Mouse (Mus musculus): ENCODE measurements around the gene Sinhcaf. TPM values are rescaled to one million over a fixed set of nuclear protein-coding genes. Genes with fewer than 3 reads are reported as not detected.
"Not testable (repeated sequence)": the region's sequence is repeated elsewhere in the genome, so short reads cannot be mapped to it uniquely, and the experiment has no call there.

Sinhcaf gene
- polyA plus RNA-seq, 1 experiment = 13.1 TPM

DNA sequence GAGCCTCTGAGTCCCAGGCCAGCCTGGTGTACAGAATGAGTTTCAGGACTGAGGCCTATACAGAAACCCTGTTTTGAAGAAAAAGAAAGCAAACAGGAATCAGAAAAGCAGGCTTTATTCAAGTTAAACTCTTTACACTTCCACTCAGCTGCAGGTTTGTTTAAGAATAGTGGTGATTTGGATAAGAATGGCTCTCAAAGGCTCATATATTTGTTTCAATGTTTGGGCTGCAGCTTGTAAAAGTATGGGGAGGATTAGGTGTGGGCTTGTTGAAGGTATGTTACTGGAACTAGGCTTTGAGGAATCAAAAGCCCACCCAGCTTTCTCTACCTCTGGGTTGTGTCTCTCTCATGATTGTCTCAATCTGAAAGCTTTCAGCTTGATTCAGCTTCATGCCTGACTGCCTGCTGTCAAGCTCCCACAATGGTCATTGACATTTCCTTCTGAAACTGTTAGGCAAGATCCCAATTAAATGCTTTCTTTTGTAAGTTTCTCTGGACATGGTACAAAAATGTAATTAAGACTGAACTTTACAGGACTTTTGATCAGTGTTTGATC is 27.3 kb downstream of the Sinhcaf start:
- Histone ChIP-seq H3K27me3 (replicated peaks) (no peaks in the 10 kb centered on the region), H3K9me3 (no peaks in the 10 kb centered on the region), H3K4me3 (replicated peaks) (no peak overlapping the region), H3K36me3 (replicated peaks; ENCODE audit: low read length) (peaks cover 33% of the 10 kb centered on the region), H3K4me1 (0 out of 2 replicates have a peak, but pooled peaks cover 3% of the 10 kb centered on the region)
- no peak for TF ChIP-seq GATA1 (IDR thresholded peaks at IDR 0.05; ENCODE audit: borderline replicate concordance, low read length)
- TF ChIP-seq FLI1 (IDR thresholded peaks at IDR 0.05; ENCODE audit: low read length) = no peak

DNA sequence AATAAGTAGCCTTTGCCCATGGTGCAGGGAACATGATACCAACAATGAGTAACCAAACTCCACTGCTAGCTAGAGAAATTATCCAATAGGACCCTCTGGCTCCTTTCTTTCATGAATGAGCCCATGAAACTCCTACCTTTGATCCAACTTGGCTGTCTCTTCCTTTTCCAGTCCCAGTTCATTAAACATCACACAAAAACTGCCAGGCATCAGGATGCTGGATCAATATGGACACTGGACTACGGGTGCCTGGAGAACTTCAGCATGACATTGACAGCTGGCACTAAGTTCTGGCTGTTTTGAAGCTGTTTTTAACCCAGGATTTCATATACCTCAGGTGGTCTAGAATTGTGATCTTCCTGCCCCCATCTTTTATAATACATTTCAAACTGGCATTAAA is 28.6 kb downstream of the Sinhcaf start:
- Histone ChIP-seq H3K36me3 (replicated peaks; ENCODE audit: low read length) (peaks cover 22% of the 10 kb centered on the region), H3K27me3 (replicated peaks) (no peaks in the 10 kb centered on the region), H3K4me3 (replicated peaks) (no peak overlapping the region), H3K4me1 (peaks cover 10% of the 10 kb centered on the region; the same call in 1 of the 2 replicates), H3K9me3 (no peaks in the 10 kb centered on the region)
- TF ChIP-seq GATA1 (IDR thresholded peaks at IDR 0.05; ENCODE audit: borderline replicate concordance, low read length) = no peak
- no peak for TF ChIP-seq FLI1 (IDR thresholded peaks at IDR 0.05; ENCODE audit: low read length)

DNA sequence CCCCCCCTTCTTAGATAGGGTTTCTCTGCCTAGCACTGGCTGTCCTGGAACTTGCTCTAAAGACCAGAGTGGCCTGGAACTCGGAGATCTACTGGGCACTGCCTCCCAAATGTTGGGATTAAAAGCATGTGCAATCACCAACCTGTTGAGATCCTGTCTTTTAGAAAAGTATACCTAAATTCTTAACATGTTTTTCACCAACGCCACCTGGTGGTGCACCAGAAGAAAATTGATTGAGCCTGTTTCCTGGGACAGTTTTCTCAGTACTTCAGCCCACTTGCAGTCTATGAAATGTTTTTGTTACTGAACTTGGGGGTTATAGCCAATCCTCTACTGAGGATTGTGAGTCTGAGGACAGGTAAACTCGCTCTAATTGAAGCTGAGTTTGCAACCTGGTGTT is 29.4 kb downstream of the Sinhcaf start:
- H3K36me3 ChIP-seq (replicated peaks; ENCODE audit: low read length) = peaks cover 22% of the 10 kb centered on the region
- no peaks in the 10 kb centered on the region for H3K9me3 ChIP-seq
- TF ChIP-seq GATA1 (IDR thresholded peaks at IDR 0.05; ENCODE audit: borderline replicate concordance, low read length) = no peak
- no peak for TF ChIP-seq FLI1 (IDR thresholded peaks at IDR 0.05; ENCODE audit: low read length)
- H3K27me3 ChIP-seq (replicated peaks) = no peaks in the 10 kb centered on the region
- H3K4me1 ChIP-seq = peaks cover 10% of the 10 kb centered on the region; the same call in 1 of the 2 replicates
- no peak overlapping the region for H3K4me3 ChIP-seq (replicated peaks)

DNA sequence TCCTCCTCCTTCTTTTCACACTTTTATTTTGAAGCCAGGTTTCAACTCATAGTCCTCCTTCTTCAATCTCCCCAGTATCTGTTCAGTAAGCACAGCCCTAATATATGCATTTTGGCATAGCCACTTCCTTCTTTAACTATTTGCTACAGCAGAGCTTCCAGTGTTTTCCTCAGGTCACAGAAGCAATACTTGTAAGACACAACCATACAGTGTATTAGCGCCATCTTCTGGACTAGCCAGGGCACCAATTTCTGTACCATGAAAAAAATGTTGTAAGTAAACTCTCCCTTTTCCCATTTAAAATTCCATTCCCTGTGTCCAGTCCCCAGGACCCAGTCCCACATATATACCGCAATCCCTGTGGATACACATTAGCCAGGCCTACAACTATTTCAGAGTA is 32.3 kb downstream of the Sinhcaf start:
- H3K4me3 ChIP-seq (replicated peaks) = no peak overlapping the region
- H3K36me3 ChIP-seq (replicated peaks; ENCODE audit: low read length) = peaks cover 3% of the 10 kb centered on the region
- H3K4me1 ChIP-seq = peaks cover 18% of the 10 kb centered on the region
- no peaks in the 10 kb centered on the region for H3K27me3 ChIP-seq (replicated peaks)
- H3K9me3 ChIP-seq = no peaks in the 10 kb centered on the region
- no peak for TF ChIP-seq FLI1 (IDR thresholded peaks at IDR 0.05; ENCODE audit: low read length)
- TF ChIP-seq GATA1 (IDR thresholded peaks at IDR 0.05; ENCODE audit: borderline replicate concordance, low read length) = no peak

DNA sequence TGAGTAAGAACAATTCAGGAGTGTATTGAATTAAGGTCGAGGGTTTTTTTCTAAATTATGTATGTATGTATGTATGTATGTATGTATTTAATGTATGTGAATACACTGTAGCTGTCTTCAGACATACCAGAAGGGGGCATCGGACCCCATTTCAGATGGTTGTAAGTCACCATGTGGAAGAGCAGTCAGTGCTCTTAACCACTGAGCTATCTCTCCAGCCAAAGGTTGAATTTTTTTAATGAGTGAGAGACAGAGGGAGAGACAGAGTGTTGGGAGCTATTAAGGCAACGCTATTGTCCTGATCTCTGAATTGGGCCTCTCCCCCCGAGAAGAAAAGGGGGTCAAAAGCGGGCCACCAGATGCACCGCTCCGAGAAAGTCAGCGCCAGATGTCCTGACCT is 34.4 kb downstream of the Sinhcaf start:
- H3K27me3 ChIP-seq (replicated peaks); H3K36me3 ChIP-seq (replicated peaks; ENCODE audit: low read length); H3K4me3 ChIP-seq (replicated peaks); H3K9me3 ChIP-seq: not testable (repeated sequence)
- peaks cover 18% of the 10 kb centered on the region for H3K4me1 ChIP-seq

DNA sequence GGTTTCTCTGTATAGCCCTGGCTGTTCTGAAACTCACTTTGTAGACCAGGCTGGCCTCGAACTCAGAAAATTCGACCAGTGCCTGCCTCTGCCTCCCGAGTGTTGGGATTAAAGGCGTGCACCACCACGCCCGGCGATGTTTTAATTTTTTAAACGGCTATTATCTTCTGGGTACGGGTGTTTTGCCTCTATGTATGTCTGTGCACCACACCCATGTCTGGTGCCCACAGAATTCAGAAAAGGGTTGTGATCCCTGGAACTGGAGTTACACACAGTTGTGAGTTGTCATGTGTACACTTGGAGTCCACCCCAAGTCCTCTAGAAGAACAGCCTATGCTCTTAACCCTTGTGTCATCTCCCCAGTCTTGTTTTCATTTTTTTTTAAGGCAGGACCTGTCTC is 39.3 kb downstream of the Sinhcaf start:
- Histone ChIP-seq H3K27me3 (replicated peaks) (no peaks in the 10 kb centered on the region), H3K4me3 (replicated peaks) (no peak overlapping the region), H3K9me3 (no peaks in the 10 kb centered on the region), H3K4me1 (peaks cover 26% of the 10 kb centered on the region), H3K36me3 (replicated peaks; ENCODE audit: low read length) (no peaks in the 10 kb centered on the region)
- TF ChIP-seq FLI1 (IDR thresholded peaks at IDR 0.05; ENCODE audit: low read length) (no peak), GATA1 (IDR thresholded peaks at IDR 0.05; ENCODE audit: borderline replicate concordance, low read length) (no peak)

DNA sequence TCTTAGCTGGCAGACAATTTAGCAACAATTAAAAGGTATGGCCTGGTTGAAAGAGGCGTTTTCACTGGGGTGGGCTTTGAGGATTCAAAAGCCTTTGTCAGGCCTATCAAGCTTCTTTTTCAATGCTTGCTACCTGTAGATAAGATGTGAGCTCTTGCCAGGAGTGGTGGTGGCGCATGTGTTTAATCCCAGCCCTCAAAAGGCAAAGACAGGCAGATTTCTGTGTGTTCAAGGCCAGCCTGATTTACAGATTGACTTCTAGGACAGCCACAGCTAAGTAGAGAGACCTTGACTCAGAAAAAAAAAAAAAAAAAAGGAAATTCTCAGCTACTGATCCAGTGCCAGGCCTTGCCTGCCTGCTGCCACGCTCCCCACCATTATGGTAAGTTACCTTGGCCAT is 43.5 kb downstream of the Sinhcaf start:
- no peak overlapping the region for H3K4me3 ChIP-seq (replicated peaks)
- no peaks in the 10 kb centered on the region for H3K27me3 ChIP-seq (replicated peaks)
- no peaks in the 10 kb centered on the region for H3K9me3 ChIP-seq
- no peak for TF ChIP-seq GATA1 (IDR thresholded peaks at IDR 0.05; ENCODE audit: borderline replicate concordance, low read length)
- no peak for TF ChIP-seq FLI1 (IDR thresholded peaks at IDR 0.05; ENCODE audit: low read length)
- H3K36me3 ChIP-seq (replicated peaks; ENCODE audit: low read length) = no peaks in the 10 kb centered on the region
- H3K4me1 ChIP-seq = peaks cover 18% of the 10 kb centered on the region

DNA sequence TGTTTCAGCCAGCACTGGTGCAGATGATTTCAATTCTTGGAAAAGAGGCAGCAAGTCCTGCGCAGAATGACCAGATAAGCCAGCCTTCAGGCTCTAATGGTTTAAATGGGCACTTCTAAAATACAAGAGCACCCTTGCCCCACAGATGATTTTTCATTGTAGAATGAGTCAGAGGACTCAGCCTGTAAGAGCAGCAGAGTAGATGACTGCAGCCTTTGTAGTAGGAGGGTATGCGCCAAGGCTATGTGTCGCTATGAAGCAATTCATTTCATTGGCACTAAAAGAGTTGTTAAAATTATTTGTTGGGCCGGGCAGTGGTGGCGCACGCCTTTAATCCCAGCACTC is 49.8 kb downstream of the Sinhcaf start:
- Histone ChIP-seq H3K36me3 (replicated peaks; ENCODE audit: low read length) (no peaks in the 10 kb centered on the region), H3K27me3 (replicated peaks) (no peaks in the 10 kb centered on the region), H3K9me3 (no peaks in the 10 kb centered on the region), H3K4me3 (replicated peaks) (peak overlapping the region; percentile 91), H3K4me1 (peaks cover 24% of the 10 kb centered on the region)
- TF ChIP-seq GATA1 (IDR thresholded peaks at IDR 0.05; ENCODE audit: borderline replicate concordance, low read length) (no peak), FLI1 (IDR thresholded peaks at IDR 0.05; ENCODE audit: low read length) (no peak)

DNA sequence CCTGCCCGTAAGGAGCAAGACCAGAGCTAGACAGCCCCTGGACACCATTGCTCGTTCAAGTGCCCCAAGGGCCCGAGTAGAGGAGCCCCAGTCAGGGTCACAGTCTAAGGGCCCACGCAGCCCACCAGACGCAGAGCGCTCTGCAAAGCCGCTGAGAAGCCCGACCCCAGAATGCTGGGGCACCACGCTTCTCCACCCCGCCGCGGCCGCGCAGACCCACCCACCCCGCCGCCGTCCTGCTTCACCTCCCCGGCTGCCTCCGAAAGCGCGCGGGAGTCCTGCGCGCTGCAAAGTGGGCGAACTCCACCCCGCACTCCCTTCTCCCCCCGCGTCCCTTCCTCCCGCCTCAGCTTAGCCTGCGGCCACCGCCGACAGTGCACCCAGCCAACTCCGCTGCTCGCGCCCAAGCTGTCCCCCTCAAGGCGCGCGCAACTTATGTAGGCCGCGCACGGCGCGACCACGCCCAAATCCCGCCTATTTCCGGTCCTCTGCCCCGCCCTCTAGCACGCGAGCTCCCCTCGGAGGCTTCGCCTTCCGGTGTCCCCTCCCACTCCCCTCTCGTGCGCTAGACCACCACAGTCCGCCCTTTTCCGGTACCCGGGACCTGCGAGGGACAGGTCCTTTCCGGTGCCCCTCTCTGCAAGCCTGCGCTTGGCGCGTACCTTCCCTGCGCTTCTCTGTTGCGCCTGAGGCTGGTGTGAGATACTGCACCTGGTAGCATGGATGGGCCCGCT is 50.3 kb downstream of the Sinhcaf start, which contains the start of gene Caprin2:
Gene Caprin2 (minus strand): TSS at position 465 of the 734 bp plus-strand sequence.
- Histone ChIP-seq H3K27me3 (replicated peaks) (no peaks in the 10 kb centered on the region), H3K36me3 (replicated peaks; ENCODE audit: low read length) (no peaks in the 10 kb centered on the region)
- TF ChIP-seq FLI1 (IDR thresholded peaks at IDR 0.05; ENCODE audit: low read length) (peak; percentile 84), GATA1 (IDR thresholded peaks at IDR 0.05; ENCODE audit: borderline replicate concordance, low read length) (no peak)

DNA sequence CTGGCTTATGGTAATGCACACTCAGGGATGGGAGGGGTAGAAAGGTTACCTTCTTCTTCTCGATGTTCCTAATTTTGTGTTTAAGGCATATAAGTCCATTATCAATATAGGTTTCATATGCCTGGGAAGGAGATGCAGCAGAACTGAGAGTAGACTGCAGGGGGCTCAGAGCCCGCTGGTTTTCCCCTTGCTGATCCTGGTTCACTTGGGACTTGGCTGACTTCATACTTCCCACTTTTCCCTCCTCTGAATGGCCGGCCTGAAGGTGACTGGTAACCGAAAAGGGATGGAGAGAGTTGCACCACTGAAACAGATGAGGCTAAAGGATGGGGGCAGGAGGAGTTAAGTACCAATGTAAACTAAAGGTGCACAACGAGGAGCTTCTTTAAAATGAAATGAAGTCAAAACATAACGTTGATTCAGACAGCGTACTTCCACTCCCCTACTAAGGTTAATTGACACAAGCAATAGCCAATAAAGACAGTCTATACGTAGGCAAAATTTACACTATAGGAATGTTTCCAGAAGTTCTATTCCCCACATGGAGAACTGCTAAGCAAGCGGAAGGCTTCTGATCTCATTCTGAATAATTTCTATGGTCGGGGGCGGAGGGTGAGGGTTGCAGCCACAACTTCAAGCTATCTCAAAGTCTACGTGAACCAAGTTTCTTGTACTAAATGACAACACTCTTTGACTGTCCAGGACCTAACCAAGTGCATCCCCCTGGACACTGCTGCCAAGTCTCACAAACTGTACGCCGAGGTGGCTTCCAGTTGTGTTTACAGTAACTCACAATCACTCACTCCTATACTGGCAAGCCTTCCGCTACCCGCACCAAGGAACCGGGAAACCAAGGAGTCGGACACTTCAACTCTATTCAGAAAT is 51.1 kb downstream of the Sinhcaf start:
- Histone ChIP-seq H3K36me3 (replicated peaks; ENCODE audit: low read length) (no peaks in the 10 kb centered on the region), H3K27me3 (replicated peaks) (no peaks in the 10 kb centered on the region), H3K4me3 (replicated peaks) (peak overlapping the region; percentile 91), H3K9me3 (no peaks in the 10 kb centered on the region), H3K4me1 (peaks cover 24% of the 10 kb centered on the region)
- TF ChIP-seq GATA1 (IDR thresholded peaks at IDR 0.05; ENCODE audit: borderline replicate concordance, low read length) = no peak
- no peak for TF ChIP-seq FLI1 (IDR thresholded peaks at IDR 0.05; ENCODE audit: low read length)

More for the DNA sequence above, 50.3 kb downstream of the Sinhcaf start, which contains the start of gene Caprin2:
- Histone ChIP-seq H3K4me3 (replicated peaks) (peak within 1 kb of the TSS; percentile 91), H3K4me1 (peaks cover 24% of the 10 kb centered on the region), H3K9me3 (no peaks in the 10 kb centered on the region)

Measured in megakaryocyte, embryonic 14.5 days (primary cell).